Mouse (Mus musculus): Measurements from ENCODE around the gene Tie1.

- TF ChIP-seq CEBPB (IDR thresholded peaks at IDR 0.05; ENCODE audit: low read depth) (no peak), CTCF (IDR thresholded peaks at IDR 0.05; ENCODE audit: control insufficient read depth, insufficient read depth, insufficient read length) (no peak), USF1 (IDR thresholded peaks at IDR 0.05; ENCODE audit: low read depth) (no peak), MYOD1 (IDR thresholded peaks at IDR 0.05; ENCODE audit: control insufficient read depth, insufficient read length, low read depth) (no peak), MAX (IDR thresholded peaks at IDR 0.05) (no peak), FOSL1 (IDR thresholded peaks at IDR 0.05; ENCODE audit: insufficient read depth, low read length, poor library complexity, severe bottlenecking) (no peak)
Observed at GRCm38 (mm10) chr4:118437829-118438253, 52.0 kb downstream of the Tie1 start.
